8 mouse cellular contexts compared by ENCODE assay signal in genomic region chr7:110265796-110266195, GRCm38 (mm10). TPM values are rescaled to one million over a fixed set of nuclear protein-coding genes. Genes with fewer than 3 reads are reported as not detected.
DNase-seq lines count a peak whose midpoint lies in the region; ATAC-seq lines count a peak whose summit lies in the region.

No protein-coding gene starts in this region.

- peaks cover 4% of the 10 kb centered on the region; the same call in 1 of the 2 replicates for H3K4me1 ChIP-seq in heart, embryonic 11.5 days (ENCODE audit: control insufficient read depth, insufficient read depth, low read length)

- intact Hi-C loops in left cerebral cortex, postnatal 14 days (cut with DNase I) = loop anchor here (1.0 kb wide), 1 partner anchor 101 kb away; no protein-coding TSS in a partner anchor

- no peak overlapping the region for H3K4me3 ChIP-seq in heart, embryonic 11.5 days (ENCODE audit: low read depth, low read length)

- no peak overlapping the region for H3K9ac ChIP-seq in heart, embryonic 11.5 days (ENCODE audit: low read depth, low read length)

- WGBS in heart, embryonic 11.5 days (ENCODE audit: insufficient replicate concordance) = 26% methylated on average over 7 of the region's 7 CpGs

- H3K27ac ChIP-seq in heart, embryonic 11.5 days (ENCODE audit: low read depth, low read length) = no peak overlapping the region; the same call in 1 of the 2 replicates

- no peak for ATAC-seq in heart, embryonic 11.5 days (replicated peaks; ENCODE audit: insufficient number of reproducible peaks, low FRiP score, low TSS enrichment)
- peak; percentile 89 for ATAC-seq in erythroblast, adult 5-6 weeks (replicated peaks; ENCODE audit: low FRiP score, poor library complexity, severe bottlenecking)

- no peaks in the 10 kb centered on the region for H3K27me3 ChIP-seq in heart, embryonic 11.5 days (ENCODE audit: control insufficient read depth, insufficient read depth, low read length)

- H3K36me3 ChIP-seq in heart, embryonic 11.5 days (ENCODE audit: control insufficient read depth, insufficient read depth, low read length) = peaks cover 8% of the 10 kb centered on the region; the same call in 1 of the 2 replicates

- DNase-seq in heart, adult 11 months = peak; percentile 96
- peak; percentile 73 to 81 for DNase-seq in adrenal gland, postnatal 4 days (ENCODE audit: low spot score in 2 of 2)
- peak; percentile 94 for DNase-seq in induced T-regulatory cell, adult 2 months (ENCODE audit: low read depth)
- peak; percentile 81 to 84 for DNase-seq in left cerebral cortex, postnatal 14 days (ENCODE audit: low spot score in 2 of 2)
- DNase-seq in naive thymus-derived CD4-positive, alpha-beta T cell, adult 2 months (ENCODE audit: low read depth) = peak; percentile 91
- peak; percentile 23 for DNase-seq in telencephalon, adult 2 months (ENCODE audit: low read depth, low spot score)

- H3K9me3 ChIP-seq in heart, embryonic 11.5 days (replicated peaks; ENCODE audit: control insufficient read depth, low read length) = no peaks in the 10 kb centered on the region

- H3K4me2 ChIP-seq in heart, embryonic 11.5 days = no peak overlapping the region

RNA-seq across cellular contexts. Expression of gene Swap70, which starts 44.3 kb away (rescaled TPM):
- 14.4 and 18.8 TPM in 2 replicates for polyA plus RNA-seq in heart, embryonic 11.5 days (2014; fragmentation: Nextera tagmentation; extraction: Ambion mirVana)
- total RNA-seq in adrenal gland, postnatal 4 days (2021) = 10 to 100 TPM; 30.2 to 31.2 TPM
- 3.1 and 5.6 TPM in 2 replicates for total RNA-seq in erythroblast, adult 5-6 weeks (2015; ENCODE audit: low replicate concordance)
- 5.3 and 11.2 TPM in 2 replicates for total RNA-seq in erythroblast, adult 5-6 weeks (2017; ENCODE audit: low replicate concordance)
- 10 to 100 TPM; 12.5 to 14.3 TPM for total RNA-seq in left cerebral cortex, postnatal 14 days (2021)

Comparison
In these comparisons a context has a peak if more than half of its experiments do, and no peak if none do; other contexts are left out.
1. DNase-seq: peak in every context shown above with its lines; median percentile 96 in heart, adult 11 months; 94 in induced T-regulatory cell, adult 2 months; 91 in naive thymus-derived CD4-positive, alpha-beta T cell, adult 2 months; 82 in left cerebral cortex, postnatal 14 days; 77 in adrenal gland, postnatal 4 days; 23 in telencephalon, adult 2 months.